Mouse (Mus musculus): ENCODE measurements around the gene Tcp10a. TPM values are rescaled to one million over a fixed set of nuclear protein-coding genes. Genes with fewer than 3 reads are reported as not detected.
A peak's percentile ranks its signal among the peaks of the same experiment; 100 is the strongest.
"Not testable (repeated sequence)": the region's sequence is repeated elsewhere in the genome, so short reads cannot be mapped to it uniquely, and the experiment has no call there.

Tcp10a gene
- total RNA-seq, 4 experiments from 2014 or later: 0.12 to 0.24 TPM; not detected in 2

GRCm38 (mm10) chr17:7369401-7369800 lies 45.0 kb downstream of the Tcp10a start:
- DNase-seq: peak; percentile 64

GRCm38 (mm10) chr17:7371879-7372278 lies 47.4 kb downstream of the Tcp10a start, which contains the start of gene Gm49630:
Gm49630 (minus strand) TSS chr17:7371979.
- DNase-seq: not testable (repeated sequence)

GRCm38 (mm10) chr17:7376951-7377700 lies 52.7 kb downstream of the Tcp10a start:
- DNase-seq: not testable (repeated sequence)

- not testable (repeated sequence) for DNase-seq
Measured at GRCm38 (mm10) chr17:7377907-7378306, 53.5 kb downstream of the Tcp10a start.

DNA sequence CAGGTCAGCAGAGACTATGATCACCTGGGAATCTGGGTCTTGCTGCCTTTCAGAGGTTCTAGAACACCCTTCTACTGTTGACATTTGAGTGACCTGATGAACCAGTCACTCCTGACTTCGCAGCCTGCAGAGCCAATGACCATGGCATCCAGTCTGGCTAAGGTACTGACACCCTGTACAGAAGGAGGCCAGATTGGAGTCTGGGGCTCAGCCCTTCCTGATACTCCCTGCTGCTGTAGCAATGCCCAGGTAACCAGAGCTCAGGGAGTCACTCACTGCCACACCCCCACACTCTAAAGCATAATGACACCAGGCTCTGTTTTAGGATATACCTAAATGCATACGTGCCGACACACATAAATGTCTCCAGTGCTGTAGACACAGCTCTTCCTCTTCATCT lies 58.3 kb downstream of the Tcp10a start:
- DNase-seq: not testable (repeated sequence)

GRCm38 (mm10) chr17:7383167-7384143 lies 59.0 kb downstream of the Tcp10a start:
- not testable (repeated sequence) for DNase-seq

DNA sequence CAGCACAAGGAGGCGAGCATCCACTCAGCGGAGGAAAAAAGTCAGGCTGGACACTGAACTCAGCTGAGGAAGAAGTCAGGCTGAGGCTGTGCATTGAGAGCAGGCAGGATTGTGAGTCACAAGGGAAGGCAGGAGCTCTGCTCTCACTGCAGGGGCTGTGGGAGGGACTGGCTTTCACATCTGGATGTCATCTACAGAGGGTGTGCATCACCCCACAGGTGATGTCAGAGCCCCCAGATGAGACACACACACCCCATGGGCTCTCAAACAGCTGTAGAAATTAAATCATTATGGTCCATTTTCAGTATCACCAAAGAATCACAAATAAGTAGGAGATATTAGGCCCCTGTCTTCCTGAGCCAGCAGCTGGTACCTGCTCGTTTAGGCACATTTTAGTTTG lies 60.9 kb downstream of the Tcp10a start, which contains the start of gene Unc93a2:
Gene Unc93a2, minus strand, starts transcription at position 101 of the 400 bp plus-strand sequence.
- not testable (repeated sequence) for DNase-seq

- DNase-seq: not testable (repeated sequence)
Measured at GRCm38 (mm10) chr17:7386016-7386415, 61.6 kb downstream of the Tcp10a start.

DNA sequence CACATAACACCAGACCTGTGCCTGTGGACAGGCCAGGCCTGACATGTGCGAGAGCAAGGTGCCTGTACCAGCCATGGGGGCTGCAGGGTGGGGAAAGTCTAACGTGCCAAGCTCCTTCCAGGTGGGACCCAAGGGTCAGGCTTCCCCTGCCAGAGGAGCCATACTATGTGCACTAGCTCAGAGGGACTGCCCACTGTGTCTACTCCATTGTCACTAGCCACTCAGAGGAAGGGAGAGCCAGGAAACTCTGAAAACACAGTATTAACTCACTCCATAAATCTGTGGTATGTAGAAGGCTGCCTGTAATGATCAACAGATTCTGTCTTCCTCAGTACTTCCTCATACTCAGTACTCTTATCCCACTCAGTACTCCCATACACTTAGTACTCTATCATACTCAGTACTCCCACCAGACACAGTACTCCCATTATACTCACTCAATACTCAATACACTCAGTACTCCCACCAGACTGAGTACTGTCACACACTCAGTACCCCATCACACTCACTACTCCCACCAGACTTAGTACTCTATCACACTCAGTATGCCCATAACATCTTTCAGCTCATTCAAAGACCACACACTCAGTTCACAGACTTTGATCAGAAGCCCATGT lies 64.0 kb downstream of the Tcp10a start:
- DNase-seq: not testable (repeated sequence)

DNA sequence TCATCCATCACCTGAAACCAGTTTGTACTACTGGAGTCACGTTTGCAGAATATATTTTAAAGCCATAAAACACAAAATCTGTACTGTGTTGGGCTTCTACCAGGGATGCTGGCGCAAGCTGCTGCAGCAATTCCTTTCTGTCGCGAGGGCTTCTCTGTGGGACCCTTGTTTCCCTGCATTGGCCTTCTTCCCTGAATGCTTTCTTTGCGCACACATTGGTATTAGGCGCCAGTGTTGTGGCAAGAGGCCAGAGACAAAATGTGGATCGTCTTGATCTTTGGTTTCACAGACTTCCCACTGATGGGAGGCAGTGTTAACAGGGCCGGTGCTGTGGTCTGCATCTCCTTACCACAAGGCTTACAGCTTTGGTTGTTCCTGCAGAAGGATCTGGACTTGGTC lies 64.5 kb downstream of the Tcp10a start:
- not testable (repeated sequence) for DNase-seq

GRCm38 (mm10) chr17:7389898-7390297 lies 65.5 kb downstream of the Tcp10a start:
- not testable (repeated sequence) for DNase-seq

DNA sequence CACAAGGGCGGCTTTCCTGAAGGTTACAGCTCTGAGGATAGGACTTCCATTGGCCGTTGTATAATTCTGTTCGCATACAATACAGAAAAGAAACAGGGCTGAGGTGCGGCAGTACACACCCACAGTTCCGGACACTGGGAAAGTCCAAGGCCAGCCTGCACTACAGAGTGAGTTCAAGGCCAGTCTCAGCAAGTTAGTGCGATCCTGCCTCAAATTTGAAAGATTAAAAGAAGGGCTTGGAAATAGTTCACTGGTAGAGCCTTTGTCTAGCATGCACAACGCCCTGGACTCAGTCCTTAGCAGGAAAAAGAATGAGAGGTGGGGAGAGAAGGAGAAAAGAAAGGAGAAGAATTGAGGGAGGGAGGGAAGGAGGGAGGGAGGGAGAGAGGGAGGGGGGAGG lies 70.7 kb downstream of the Tcp10a start:
- peak; percentile 39 for DNase-seq

Other genes starting within 250 kb of the Tcp10a start
- gene Rps6ka2, start 154.5 kb upstream of the Tcp10a start, total RNA-seq (2022): 10 to 100 TPM; 14.9 to 20.8 (median 19.2) TPM
- under 1 TPM in 2 of 4 experiments, not detected in 2; 0.17 to 0.22 TPM for gene Ttll2, start 28.1 kb downstream of the Tcp10a start, total RNA-seq (2022)
- gene Gm49630, start 47.3 kb downstream of the Tcp10a start, total RNA-seq (2022): not detected
- gene Unc93a2, start 60.8 kb downstream of the Tcp10a start, total RNA-seq (2022): 1 to 10 TPM in 2 of 4 experiments, under 1 TPM in 2; 0.22 to 3.1 (median 0.68) TPM

All from adrenal gland, adult 8-10 months (tissue).